In genomic region chr9:57901601-57902000, GRCm38 (mm10) we compare ENCODE assay signal across 13 mouse cellular contexts. TPM values are rescaled to one million over a fixed set of nuclear protein-coding genes. Genes with fewer than 3 reads are reported as not detected.
A peak's percentile ranks its signal among the peaks of the same experiment; 100 is the strongest.
DNase-seq lines count a peak whose midpoint lies in the region; ATAC-seq lines count a peak whose summit lies in the region.
"Had no signal": no experiment of that assay in that cellular context is flagged by ENCODE, and none has a peak within 500 bp of the region (broad histone marks: within the 10 kb centered on the region; RNA-seq: fewer than 3 reads in every experiment).

No protein-coding gene starts in this region.

- H3K4me1 ChIP-seq in neural tube, embryonic 11.5 days (ENCODE audit: control insufficient read depth, insufficient read depth, low read length) = peaks cover 2% of the 10 kb centered on the region; the same call in 1 of the 2 replicates
- peaks cover 25% of the 10 kb centered on the region for H3K4me1 ChIP-seq in hindbrain, embryonic 10.5 days (replicated peaks)
- peaks cover 13% of the 10 kb centered on the region for H3K4me1 ChIP-seq in midbrain, embryonic 14.5 days (ENCODE audit: control insufficient read depth, insufficient read depth, low read length)

- H3K9ac ChIP-seq in neural tube, embryonic 11.5 days (ENCODE audit: low read length) = no peak overlapping the region
- H3K9ac ChIP-seq in midbrain, embryonic 14.5 days (replicated peaks; ENCODE audit: low read length) = peak overlapping the region; percentile 32; the same call in 1 of the 2 replicates
- H3K9ac ChIP-seq: embryonic facial prominence, embryonic 13.5 days; heart, embryonic 15.5 days; liver, postnatal 0 days had no signal

- ATAC-seq in neural tube, embryonic 11.5 days (ENCODE audit: insufficient read depth, low FRiP score, low TSS enrichment) = no peak
- no peak for ATAC-seq in midbrain, embryonic 14.5 days (ENCODE audit: low FRiP score, low TSS enrichment)
- ATAC-seq: liver, postnatal 0 days had no signal

- H3K4me3 ChIP-seq in neural tube, embryonic 11.5 days (ENCODE audit: low read depth, low read length) = no peak overlapping the region
- peak overlapping the region; percentile 3; the same call in 1 of the 2 replicates for H3K4me3 ChIP-seq in hindbrain, embryonic 10.5 days
- H3K4me3 ChIP-seq in midbrain, embryonic 14.5 days (replicated peaks; ENCODE audit: low read depth, low read length) = no peak overlapping the region
- H3K4me3 ChIP-seq: embryonic facial prominence, embryonic 13.5 days had no signal

- no peaks in the 10 kb centered on the region for H3K36me3 ChIP-seq in neural tube, embryonic 11.5 days (ENCODE audit: control insufficient read depth, insufficient read depth, low read length)
- H3K36me3 ChIP-seq in hindbrain, embryonic 10.5 days = no peaks in the 10 kb centered on the region
- H3K36me3 ChIP-seq in midbrain, embryonic 14.5 days (ENCODE audit: control insufficient read depth, insufficient read depth, low read length) = no peaks in the 10 kb centered on the region
- H3K36me3 ChIP-seq: embryonic facial prominence, embryonic 13.5 days; heart, embryonic 15.5 days had no signal

- no peaks in the 10 kb centered on the region for H3K9me3 ChIP-seq in neural tube, embryonic 11.5 days (ENCODE audit: control insufficient read depth, low read length)
- H3K9me3 ChIP-seq in hindbrain, embryonic 10.5 days = no peaks in the 10 kb centered on the region
- H3K9me3 ChIP-seq in midbrain, embryonic 14.5 days (ENCODE audit: control insufficient read depth, low read length) = no peaks in the 10 kb centered on the region
- H3K9me3 ChIP-seq: embryonic facial prominence, embryonic 13.5 days; heart, embryonic 15.5 days had no signal

- no peaks in the 10 kb centered on the region for H3K27me3 ChIP-seq in neural tube, embryonic 11.5 days (ENCODE audit: control insufficient read depth, insufficient read depth, low read length)
- no peaks in the 10 kb centered on the region for H3K27me3 ChIP-seq in hindbrain, embryonic 10.5 days (ENCODE audit: insufficient read depth, poor library complexity, severe bottlenecking)
- H3K27me3 ChIP-seq in midbrain, embryonic 14.5 days (ENCODE audit: control insufficient read depth, insufficient read depth, low read length) = no peaks in the 10 kb centered on the region
- H3K27me3 ChIP-seq: embryonic facial prominence, embryonic 13.5 days; heart, embryonic 15.5 days had no signal

- H3K4me2 ChIP-seq in neural tube, embryonic 11.5 days (ENCODE audit: low read depth) = peak overlapping the region; percentile 9
- peak overlapping the region; percentile 35 for H3K4me2 ChIP-seq in midbrain, embryonic 14.5 days (ENCODE audit: low read length)
- H3K4me2 ChIP-seq: embryonic facial prominence, embryonic 13.5 days had no signal

- no peak for DNase-seq in neural tube, embryonic 11.5 days (ENCODE audit: low spot score)
- no peak for DNase-seq in neural tube, embryonic 10.5 days (ENCODE audit: extremely low spot score, low spot score)
- peak; percentile 5 for DNase-seq in hindbrain, embryonic 10.5 days (ENCODE audit: low spot score)
- DNase-seq in midbrain, embryonic 14.5 days = peak; percentile 32
- DNase-seq in adrenal gland, adult 18-20 months (ENCODE audit: low spot score in 2 of 2) = no peak
- no peak for DNase-seq in layer of hippocampus, postnatal 25 days (ENCODE audit: extremely low spot score in 1 of 2, low spot score in 1 of 2)
- no peak for DNase-seq in cerebellum, adult 18-20 months
- DNase-seq: cerebellum, adult 2 months; kidney, adult 2 months; left cerebral cortex, postnatal 4 days; liver, postnatal 0 days had no signal

- no peak overlapping the region for H3K27ac ChIP-seq in neural tube, embryonic 11.5 days (ENCODE audit: low read depth, low read length)
- peak overlapping the region; percentile 64 for H3K27ac ChIP-seq in hindbrain, embryonic 10.5 days
- peak overlapping the region; percentile 71 for H3K27ac ChIP-seq in midbrain, embryonic 14.5 days (replicated peaks; ENCODE audit: low read depth, low read length)
- H3K27ac ChIP-seq: embryonic facial prominence, embryonic 13.5 days; heart, embryonic 15.5 days had no signal

- WGBS in neural tube, embryonic 11.5 days = 48% methylated on average over 3 of the region's 3 CpGs
- WGBS in hindbrain, embryonic 10.5 days = 54% methylated on average over 3 of the region's 3 CpGs
- 22% methylated on average over 3 of the region's 3 CpGs for WGBS in midbrain, embryonic 14.5 days

RNA-seq across cellular contexts. Expression of gene Ubl7, which starts 9.2 kb away (rescaled TPM):
- 119 and 124 TPM in 2 replicates for polyA plus RNA-seq in neural tube, embryonic 11.5 days (2014; fragmentation: Nextera tagmentation; extraction: Ambion mirVana)
- 118 and 143 TPM in 2 replicates for polyA plus RNA-seq in hindbrain, embryonic 10.5 days (2016; fragmentation: Nextera tagmentation; extraction: Ambion mirVana)
- 165 and 172 TPM in 2 replicates for polyA plus RNA-seq in midbrain, embryonic 14.5 days (2014; fragmentation: Nextera tagmentation; extraction: Ambion mirVana)
- total RNA-seq in adrenal gland, adult 18-20 months (2021) = 10 to 100 TPM; 66.7 to 73.4 TPM
- 100 to 1,000 TPM; 100 to 101 TPM for total RNA-seq in layer of hippocampus, postnatal 25 days (2021)

RNA-seq across cellular contexts. Expression of gene Sema7a, which starts 38.3 kb away (rescaled TPM):
- polyA plus RNA-seq in neural tube, embryonic 11.5 days (2014; fragmentation: Nextera tagmentation; extraction: Ambion mirVana) = 1.6 and 2.0 TPM in 2 replicates
- polyA plus RNA-seq in hindbrain, embryonic 10.5 days (2016; fragmentation: Nextera tagmentation; extraction: Ambion mirVana) = 0.71 and 1.6 TPM in 2 replicates
- polyA plus RNA-seq in midbrain, embryonic 14.5 days (2014; fragmentation: Nextera tagmentation; extraction: Ambion mirVana) = 3.2 and 3.7 TPM in 2 replicates
- total RNA-seq in adrenal gland, adult 18-20 months (2021) = 10 to 100 TPM; 10.4 to 21.1 TPM
- total RNA-seq in layer of hippocampus, postnatal 25 days (2021) = 10 to 100 TPM; 83.9 to 92.6 TPM
- polyA plus RNA-seq: liver, postnatal 0 days had no signal

Comparison
In these comparisons a context has a peak if more than half of its experiments do, and no peak if none do; other contexts are left out.
1. DNase-seq: peak in hindbrain, embryonic 10.5 days (single experiment) and midbrain, embryonic 14.5 days (single experiment); none in neural tube, embryonic 11.5 days (single experiment), neural tube, embryonic 10.5 days (single experiment), adrenal gland, adult 18-20 months (0 of 2), layer of hippocampus, postnatal 25 days (0 of 2) and cerebellum, adult 18-20 months (0 of 2).